Mouse (Mus musculus): ENCODE measurements around the gene Dip2b.
"Not testable (repeated sequence)": the region's sequence is repeated elsewhere in the genome, so short reads cannot be mapped to it uniquely, and the experiment has no call there.

Gene Dip2b

GRCm38 (mm10) chr15:100227031-100227662 lies 188.7 kb downstream of the Dip2b start:
- DNase-seq = no peak

- DNase-seq = peak; percentile 85
Measured at GRCm38 (mm10) chr15:100227663-100228534, 189.4 kb downstream of the Dip2b start, which contains the start of gene Atf1. Gene Atf1, plus strand, starts transcription at chr15:100227819.

DNA sequence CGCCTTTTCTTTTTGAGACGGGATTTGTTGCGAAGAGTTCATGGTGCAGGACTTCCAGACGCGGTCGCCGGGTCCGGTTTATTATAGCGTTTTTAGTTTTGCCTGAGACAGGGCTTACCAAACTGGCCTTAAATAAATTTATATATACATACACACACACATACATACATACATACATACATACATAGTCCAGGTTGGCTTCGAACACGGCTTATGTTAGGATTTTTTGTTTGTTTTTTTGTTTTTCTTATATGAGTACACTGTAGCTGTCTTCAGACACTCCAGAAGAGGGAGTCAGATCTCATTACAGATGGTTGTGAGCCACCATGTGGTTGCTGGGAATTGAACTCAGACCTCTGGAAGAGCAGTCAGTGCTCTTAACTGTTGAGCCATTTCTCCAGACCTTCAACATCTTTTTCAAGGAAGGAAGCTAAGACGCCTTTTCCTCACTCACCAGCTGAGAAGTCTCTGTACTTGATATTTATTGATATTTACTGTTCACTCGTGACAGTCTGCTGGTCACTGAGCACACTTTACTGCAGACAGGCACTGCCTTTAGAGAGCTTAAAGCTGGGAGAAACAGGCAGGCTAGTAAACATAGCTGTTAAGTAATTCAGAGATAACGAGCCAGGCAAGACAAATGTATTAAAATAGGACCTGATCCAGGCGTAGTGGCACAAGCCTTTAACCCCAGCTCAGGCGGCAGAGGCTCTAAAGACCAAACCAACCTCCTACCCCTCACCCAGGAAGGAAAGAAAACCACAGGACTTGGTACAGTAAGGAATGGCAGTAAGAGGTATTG lies 190.3 kb downstream of the Dip2b start:
- DNase-seq = no peak

- DNase-seq = no peak
Measured at GRCm38 (mm10) chr15:100230655-100231054, 192.2 kb downstream of the Dip2b start.

DNA sequence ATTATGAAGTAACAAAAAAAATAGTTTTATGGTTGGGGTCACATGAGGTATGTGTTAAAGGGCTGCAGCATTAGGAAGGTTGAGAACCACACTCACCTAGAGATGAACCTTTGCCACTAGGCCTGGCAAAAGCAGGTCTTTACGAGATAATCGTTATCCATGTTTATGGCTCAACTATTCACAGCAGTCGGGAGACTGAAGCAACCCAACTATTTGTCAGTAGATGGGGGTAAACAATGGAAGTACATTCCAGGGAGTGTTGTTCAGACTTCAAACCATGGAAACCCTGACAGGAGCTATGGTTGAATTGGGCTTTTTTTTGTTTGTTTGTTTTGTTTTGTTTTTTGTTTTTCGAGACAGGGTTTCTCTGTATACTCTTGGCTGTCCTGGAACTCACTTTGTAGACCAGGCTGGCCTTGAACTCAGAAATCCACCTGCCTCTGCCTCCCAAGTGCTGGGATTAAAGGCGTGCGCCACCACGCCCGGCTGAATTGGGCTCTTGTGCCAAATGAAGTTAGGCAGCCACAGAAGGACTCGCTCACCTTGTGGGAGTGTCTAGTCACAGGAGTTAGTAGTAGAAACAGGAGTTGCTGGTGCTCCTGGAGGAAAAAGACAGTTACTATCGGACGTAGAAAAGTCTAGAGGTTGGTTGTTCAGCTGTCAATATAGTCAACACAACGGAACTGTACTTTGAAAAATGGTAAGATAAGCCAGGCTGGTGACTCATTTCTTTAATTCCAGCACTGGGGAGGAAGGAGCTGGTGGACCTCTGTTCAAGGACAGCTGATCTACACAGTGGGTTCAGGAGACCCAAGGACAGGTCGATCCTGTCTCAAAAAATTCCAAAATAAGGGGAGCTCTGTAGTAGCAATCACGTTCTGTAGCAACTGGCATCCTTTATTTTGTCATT lies 193.4 kb downstream of the Dip2b start:
- DNase-seq = no peak

DNA sequence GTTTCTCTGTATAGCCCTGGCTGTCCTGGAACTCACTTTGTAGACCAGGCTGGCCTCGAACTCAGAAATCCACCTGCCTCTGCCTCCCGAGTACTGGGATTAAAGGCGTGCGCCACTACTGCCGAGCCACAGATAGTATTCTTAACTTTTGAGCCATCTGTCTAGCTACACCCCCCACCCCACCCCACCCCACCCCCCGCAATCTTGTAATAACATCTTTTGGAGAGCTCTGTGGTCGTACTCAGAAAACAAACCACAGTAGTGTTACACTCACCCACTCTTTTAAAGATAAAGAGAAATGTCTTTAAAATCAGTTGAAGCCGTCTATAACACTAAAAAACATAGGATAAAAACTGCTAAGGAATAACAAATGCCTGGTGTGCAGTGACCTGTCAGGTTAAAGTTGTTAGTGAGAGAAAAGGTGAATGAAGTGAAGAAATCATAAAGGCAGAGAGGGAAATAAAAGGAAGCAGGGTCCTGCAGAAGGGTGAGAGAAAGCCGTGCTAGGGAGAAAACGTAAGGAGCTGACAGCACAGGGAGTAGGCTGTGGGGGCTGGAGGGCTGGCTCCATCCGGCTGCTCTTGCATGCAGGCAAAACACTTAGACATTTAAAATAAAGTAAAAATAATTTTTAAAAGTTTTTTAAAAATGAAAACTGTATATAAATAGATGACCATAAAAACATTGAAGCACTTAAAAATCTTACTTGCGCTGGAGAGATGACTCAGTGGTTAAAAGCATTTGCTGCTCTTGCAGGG lies 196.9 kb downstream of the Dip2b start:
- DNase-seq = no peak

GRCm38 (mm10) chr15:100236952-100237351 lies 198.5 kb downstream of the Dip2b start:
- DNase-seq = no peak

GRCm38 (mm10) chr15:100241780-100242179 lies 203.3 kb downstream of the Dip2b start:
- DNase-seq = no peak

DNA sequence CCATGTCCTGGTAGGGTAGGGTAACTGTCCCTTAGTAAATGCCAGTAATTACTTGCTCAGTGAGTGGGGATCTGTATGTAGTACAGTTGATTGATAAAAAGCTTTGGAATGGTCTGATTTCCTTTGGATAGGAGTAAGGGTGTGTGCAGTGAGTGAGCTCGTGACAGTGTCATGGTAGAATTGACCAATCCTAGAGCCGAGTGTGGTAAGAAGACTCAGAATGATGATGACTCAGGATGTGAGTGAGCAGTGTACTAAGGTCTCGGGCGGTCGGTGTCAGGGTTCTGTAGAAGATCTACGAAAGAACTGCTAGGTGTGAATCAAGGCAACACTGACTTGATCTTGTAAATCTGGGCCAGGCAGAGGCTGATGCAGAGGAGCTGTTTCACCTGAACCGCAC lies 207.5 kb downstream of the Dip2b start:
- no peak for DNase-seq

DNA sequence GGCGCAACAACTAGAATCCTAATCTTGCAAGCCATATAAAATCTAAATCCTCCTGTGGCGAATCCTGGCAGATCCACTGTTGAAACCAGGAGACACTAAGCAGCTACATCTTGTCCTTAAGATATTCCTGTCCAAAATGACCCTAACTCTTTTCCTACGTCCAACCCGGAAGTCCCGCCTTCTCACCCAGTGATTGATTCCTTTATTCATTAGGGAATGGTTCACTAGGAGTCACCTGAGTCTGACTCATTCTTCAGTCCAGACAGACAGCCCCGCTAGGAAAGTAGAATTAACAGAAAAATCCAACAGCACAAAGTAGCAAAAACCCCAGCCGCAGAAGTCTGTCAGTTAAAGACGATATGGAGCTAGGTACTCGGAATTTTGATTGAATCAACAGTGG lies 208.8 kb downstream of the Dip2b start:
- no peak for DNase-seq

DNA sequence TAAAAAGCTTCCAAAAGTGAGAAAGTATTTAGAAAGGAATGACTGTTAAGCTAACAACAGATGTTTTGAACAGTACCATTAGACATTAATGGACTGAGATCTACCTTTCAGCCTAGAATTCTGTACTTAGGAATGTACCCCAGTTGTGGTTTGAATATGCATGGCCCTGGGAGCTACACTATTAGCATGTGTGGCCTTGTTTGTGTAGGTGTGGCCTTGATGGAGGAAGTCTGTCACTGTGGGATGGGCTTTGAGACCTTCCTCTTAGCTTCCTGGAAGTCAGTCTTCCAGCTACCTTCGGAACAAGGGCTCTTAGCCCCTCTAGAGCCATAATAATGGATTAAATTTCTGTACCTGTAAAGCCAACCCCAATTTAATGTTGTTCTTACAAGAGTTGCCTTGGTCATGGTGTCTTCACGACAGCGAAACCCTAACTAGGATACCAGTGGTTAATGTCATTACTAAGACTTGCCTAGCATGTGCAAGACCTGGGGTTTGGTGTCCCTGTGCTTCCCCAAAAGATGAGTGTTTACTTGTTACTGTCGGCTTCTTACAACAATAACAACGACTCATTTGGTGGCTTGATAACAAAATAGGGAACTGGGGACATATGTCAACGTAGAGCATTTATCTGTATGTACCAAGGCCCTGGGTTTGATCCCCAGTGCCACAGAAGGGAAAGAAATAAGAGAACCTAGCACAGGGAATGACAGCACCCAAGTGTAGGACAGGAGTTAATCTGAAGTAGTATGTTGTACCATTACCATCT lies 210.4 kb downstream of the Dip2b start:
- DNase-seq = no peak

- no peak for DNase-seq
Measured at GRCm38 (mm10) chr15:100251153-100251780, 212.8 kb downstream of the Dip2b start.

DNA sequence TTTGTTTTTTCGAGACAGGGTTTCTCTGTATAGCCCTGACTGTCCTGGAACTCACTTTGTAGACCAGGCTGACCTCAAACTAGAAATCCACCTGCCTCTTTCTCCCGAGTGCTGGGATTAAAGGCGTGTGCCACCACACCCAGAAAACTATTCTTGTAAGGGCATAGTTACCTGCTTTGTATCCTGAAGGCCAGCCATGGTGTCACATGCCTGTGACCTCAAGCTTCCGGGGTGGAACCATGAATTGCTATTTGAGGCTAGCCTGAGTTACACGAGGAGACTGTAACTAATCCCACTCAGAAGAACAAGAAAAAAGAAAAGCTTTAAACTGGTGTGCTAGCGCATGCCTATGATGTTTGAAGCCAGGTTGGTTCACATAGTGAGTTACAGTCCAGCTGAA lies 217.9 kb downstream of the Dip2b start:
- no peak for DNase-seq

- DNase-seq = no peak
Measured at GRCm38 (mm10) chr15:100257305-100257704, 218.8 kb downstream of the Dip2b start.

DNA sequence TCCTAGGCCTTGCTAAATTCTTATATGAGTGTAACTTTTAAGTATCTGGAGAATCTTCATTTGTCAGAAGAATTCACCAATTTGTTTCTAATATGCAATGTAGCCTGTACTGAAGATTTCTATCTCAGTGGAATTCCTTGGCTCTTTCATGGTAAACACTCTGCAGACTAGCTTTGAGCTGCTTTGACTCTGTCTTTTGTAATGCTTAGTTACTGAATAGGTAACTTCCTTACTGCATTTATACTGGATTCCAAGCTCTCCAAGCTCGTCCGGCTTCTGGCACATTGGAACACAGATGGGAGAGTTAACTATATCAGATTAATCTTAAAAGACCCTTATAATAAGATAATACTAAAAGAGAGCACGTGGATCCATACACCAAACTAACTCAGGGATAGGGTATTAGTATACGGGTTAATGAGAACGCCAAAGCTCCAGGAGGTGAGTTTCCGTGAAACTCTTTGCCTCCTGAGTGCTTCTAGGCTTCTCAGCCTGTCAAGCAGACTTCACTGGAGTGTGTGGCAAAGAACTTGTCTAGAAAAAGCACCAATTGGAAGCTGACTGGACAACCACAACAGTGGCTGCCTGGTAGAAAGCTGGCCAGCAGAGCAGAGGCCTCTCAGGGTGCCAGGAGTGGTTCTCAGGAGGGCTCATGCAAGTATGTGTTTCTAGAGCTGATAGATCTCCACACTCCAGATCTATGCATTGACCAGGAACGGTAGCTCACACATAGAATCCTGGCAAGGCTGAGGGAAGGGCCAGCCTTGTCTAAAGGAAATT lies 220.4 kb downstream of the Dip2b start:
- DNase-seq = no peak

- DNase-seq = not testable (repeated sequence)
Measured at GRCm38 (mm10) chr15:100260351-100260750, 221.9 kb downstream of the Dip2b start.

GRCm38 (mm10) chr15:100263246-100263905 lies 224.9 kb downstream of the Dip2b start:
- DNase-seq = no peak

DNA sequence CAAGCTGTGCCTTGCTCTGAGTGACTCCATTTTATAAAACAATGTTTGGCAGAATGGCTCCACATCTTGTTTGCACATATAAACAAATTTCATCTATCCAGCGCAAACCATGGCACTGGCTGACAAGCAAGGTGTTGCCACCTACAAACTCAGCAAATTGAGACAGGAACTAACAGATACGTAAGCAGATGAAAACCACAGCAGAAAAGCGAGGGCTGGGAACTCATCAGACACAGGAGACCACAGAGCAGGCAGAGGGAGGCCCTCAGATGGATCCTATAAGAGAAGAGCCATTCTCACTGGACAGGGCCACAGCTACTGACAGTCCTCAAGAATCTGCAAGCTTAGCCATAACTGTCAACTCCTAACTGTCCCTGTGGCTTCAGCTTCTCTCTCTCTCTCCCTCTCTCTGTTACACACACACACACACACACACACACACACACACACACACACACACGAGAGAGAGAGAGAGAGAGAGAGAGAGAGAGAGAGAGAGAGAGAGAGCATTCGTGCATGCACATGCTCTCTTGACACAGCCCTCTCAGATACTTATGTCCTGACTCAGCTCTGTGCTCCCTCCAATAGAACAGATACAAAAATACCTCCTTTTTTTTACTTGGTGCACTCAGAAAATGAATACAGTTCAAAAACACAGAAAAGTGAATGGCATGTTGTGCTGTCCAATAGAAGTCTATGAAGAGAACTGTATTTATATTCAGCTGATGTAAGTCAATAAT lies 227.3 kb downstream of the Dip2b start:
- DNase-seq = no peak

All from kidney, adult 11 months (tissue).